Mouse (Mus musculus): ENCODE measurements around the gene Tbc1d10a. TPM values are rescaled to one million over a fixed set of nuclear protein-coding genes. Genes with fewer than 3 reads are reported as not detected.

The Tbc1d10a gene
- polyA plus RNA-seq, 1 experiment, result 112 TPM

GRCm38 (mm10) chr11:4257756-4258155, 71.2 kb downstream of the Tbc1d10a start:
- 80% methylated on average over 5 of the region's 5 CpGs for WGBS
- Histone ChIP-seq H3K36me3 (ENCODE audit: control insufficient read depth, insufficient read depth, low read length) (no peaks in the 10 kb centered on the region), H3K27me3 (ENCODE audit: control insufficient read depth, insufficient read depth, low read length) (no peaks in the 10 kb centered on the region), H3K4me3 (ENCODE audit: control insufficient read depth, insufficient read depth, low read length) (no peak overlapping the region), H3K4me1 (replicated peaks; ENCODE audit: control insufficient read depth, insufficient read depth, low read length) (peaks cover 24% of the 10 kb centered on the region), H3K27ac (ENCODE audit: control insufficient read depth, insufficient read depth, low read length) (no peak overlapping the region)
- no peak for DNase-seq
- TF ChIP-seq POLR2A (IDR thresholded peaks at IDR 0.05; ENCODE audit: control insufficient read depth, extremely low read depth, insufficient read depth, low read length, poor library complexity) (no peak), CTCF (IDR thresholded peaks at IDR 0.05; ENCODE audit: borderline replicate concordance, control insufficient read depth, extremely low read depth, insufficient read depth, low read length, poor library complexity) (no peak)

GRCm38 (mm10) chr11:4258657-4259082, 72.1 kb downstream of the Tbc1d10a start:
- no peak overlapping the region for H3K4me3 ChIP-seq (ENCODE audit: control insufficient read depth, insufficient read depth, low read length)
- DNase-seq, result peak; percentile 88
- TF ChIP-seq CTCF (IDR thresholded peaks at IDR 0.05; ENCODE audit: borderline replicate concordance, control insufficient read depth, extremely low read depth, insufficient read depth, low read length, poor library complexity) (peak; percentile 100), POLR2A (IDR thresholded peaks at IDR 0.05; ENCODE audit: control insufficient read depth, extremely low read depth, insufficient read depth, low read length, poor library complexity) (no peak)
- no peaks in the 10 kb centered on the region for H3K36me3 ChIP-seq (ENCODE audit: control insufficient read depth, insufficient read depth, low read length)
- under 1% methylated on average over 7 of the region's 7 CpGs for WGBS
- no peaks in the 10 kb centered on the region for H3K27me3 ChIP-seq (ENCODE audit: control insufficient read depth, insufficient read depth, low read length)
- peaks cover 24% of the 10 kb centered on the region for H3K4me1 ChIP-seq (replicated peaks; ENCODE audit: control insufficient read depth, insufficient read depth, low read length)
- H3K27ac ChIP-seq (ENCODE audit: control insufficient read depth, insufficient read depth, low read length), result no peak overlapping the region

GRCm38 (mm10) chr11:4260463-4261187, 74.0 kb downstream of the Tbc1d10a start:
- no peaks in the 10 kb centered on the region for H3K27me3 ChIP-seq (ENCODE audit: control insufficient read depth, insufficient read depth, low read length)
- TF ChIP-seq POLR2A (IDR thresholded peaks at IDR 0.05; ENCODE audit: control insufficient read depth, extremely low read depth, insufficient read depth, low read length, poor library complexity), result no peak
- TF ChIP-seq CTCF (IDR thresholded peaks at IDR 0.05; ENCODE audit: borderline replicate concordance, control insufficient read depth, extremely low read depth, insufficient read depth, low read length, poor library complexity), result no peak
- H3K36me3 ChIP-seq (ENCODE audit: control insufficient read depth, insufficient read depth, low read length), result no peaks in the 10 kb centered on the region
- no peak overlapping the region for H3K27ac ChIP-seq (ENCODE audit: control insufficient read depth, insufficient read depth, low read length)
- WGBS, result 10% methylated on average over 14 of the region's 14 CpGs
- no peak for DNase-seq
- H3K4me3 ChIP-seq (ENCODE audit: control insufficient read depth, insufficient read depth, low read length), result no peak overlapping the region
- peaks cover 29% of the 10 kb centered on the region for H3K4me1 ChIP-seq (replicated peaks; ENCODE audit: control insufficient read depth, insufficient read depth, low read length)

- no peaks in the 10 kb centered on the region; the same call in 1 of the 2 replicates for H3K27me3 ChIP-seq (ENCODE audit: control insufficient read depth, insufficient read depth, low read length)
- TF ChIP-seq POLR2A (IDR thresholded peaks at IDR 0.05; ENCODE audit: control insufficient read depth, extremely low read depth, insufficient read depth, low read length, poor library complexity) (no peak), CTCF (IDR thresholded peaks at IDR 0.05; ENCODE audit: borderline replicate concordance, control insufficient read depth, extremely low read depth, insufficient read depth, low read length, poor library complexity) (peak; percentile 84; the same call in 1 of the 2 replicates)
- H3K27ac ChIP-seq (ENCODE audit: control insufficient read depth, insufficient read depth, low read length), result no peak overlapping the region
- peak; percentile 68 for DNase-seq
- no peaks in the 10 kb centered on the region for H3K36me3 ChIP-seq (ENCODE audit: control insufficient read depth, insufficient read depth, low read length)
- no peak overlapping the region for H3K4me3 ChIP-seq (ENCODE audit: control insufficient read depth, insufficient read depth, low read length)
- 19% methylated on average over 7 of the region's 7 CpGs for WGBS
- H3K4me1 ChIP-seq (replicated peaks; ENCODE audit: control insufficient read depth, insufficient read depth, low read length), result peaks cover 31% of the 10 kb centered on the region
Observed at GRCm38 (mm10) chr11:4261188-4261494, 74.6 kb downstream of the Tbc1d10a start.

GRCm38 (mm10) chr11:4261969-4262368, 75.4 kb downstream of the Tbc1d10a start:
- Histone ChIP-seq H3K27ac (ENCODE audit: control insufficient read depth, insufficient read depth, low read length) (no peak overlapping the region), H3K4me1 (replicated peaks; ENCODE audit: control insufficient read depth, insufficient read depth, low read length) (peaks cover 37% of the 10 kb centered on the region), H3K27me3 (ENCODE audit: control insufficient read depth, insufficient read depth, low read length) (peaks cover 2% of the 10 kb centered on the region; the same call in 1 of the 2 replicates), H3K4me3 (ENCODE audit: control insufficient read depth, insufficient read depth, low read length) (no peak overlapping the region), H3K36me3 (ENCODE audit: control insufficient read depth, insufficient read depth, low read length) (no peaks in the 10 kb centered on the region)
- TF ChIP-seq POLR2A (IDR thresholded peaks at IDR 0.05; ENCODE audit: control insufficient read depth, extremely low read depth, insufficient read depth, low read length, poor library complexity) (no peak), CTCF (IDR thresholded peaks at IDR 0.05; ENCODE audit: borderline replicate concordance, control insufficient read depth, extremely low read depth, insufficient read depth, low read length, poor library complexity) (no peak)
- no peak for DNase-seq
- 11% methylated on average over 5 of the region's 5 CpGs for WGBS

GRCm38 (mm10) chr11:4262847-4263246, 76.3 kb downstream of the Tbc1d10a start:
- Histone ChIP-seq H3K4me1 (replicated peaks; ENCODE audit: control insufficient read depth, insufficient read depth, low read length) (peaks cover 44% of the 10 kb centered on the region), H3K27ac (ENCODE audit: control insufficient read depth, insufficient read depth, low read length) (no peak overlapping the region), H3K36me3 (ENCODE audit: control insufficient read depth, insufficient read depth, low read length) (no peaks in the 10 kb centered on the region), H3K27me3 (ENCODE audit: control insufficient read depth, insufficient read depth, low read length) (peaks cover 2% of the 10 kb centered on the region; the same call in 1 of the 2 replicates), H3K4me3 (ENCODE audit: control insufficient read depth, insufficient read depth, low read length) (no peak overlapping the region)
- TF ChIP-seq POLR2A (IDR thresholded peaks at IDR 0.05; ENCODE audit: control insufficient read depth, extremely low read depth, insufficient read depth, low read length, poor library complexity) (no peak), CTCF (IDR thresholded peaks at IDR 0.05; ENCODE audit: borderline replicate concordance, control insufficient read depth, extremely low read depth, insufficient read depth, low read length, poor library complexity) (no peak)
- DNase-seq, result no peak
- WGBS, result 15% methylated on average over 7 of the region's 7 CpGs

Data from thymus, adult 2 months (tissue).